Mouse (Mus musculus) midbrain, embryonic 16.5 days (tissue): ENCODE measurements around the gene Nr1h2. TPM values are rescaled to one million over a fixed set of nuclear protein-coding genes. Genes with fewer than 3 reads are reported as not detected.

Experiments
- ATAC-seq: fragments of 200-750 bp; cut with Nextera tagmentation; 2 replicates; pipeline ENCODE4 v1.8.0; 2017; ENCODE audit warnings: moderate TSS enrichment
- H3K27ac ChIP-seq: fragments of 300-500 bp; sonication (generic); 2 replicates; pipeline ENCODE4 v1.5.1; 2014; ENCODE audit warnings: mild to moderate bottlenecking, low read length, mixed read lengths
- H3K27me3 ChIP-seq: fragments of 300-500 bp; sonication (generic); 2 replicates; pipeline ENCODE4 v1.6.1; 2014; ENCODE audit warnings: low read depth, low read length, mixed read lengths; ENCODE audit not compliant: control insufficient read depth, insufficient read depth
- H3K36me3 ChIP-seq: fragments of 300-500 bp; sonication (generic); 2 replicates; pipeline ENCODE4 v1.6.1; 2014; ENCODE audit warnings: mild to moderate bottlenecking, low read length, moderate library complexity, mixed read lengths; ENCODE audit not compliant: control insufficient read depth, insufficient read depth
- H3K4me1 ChIP-seq: fragments of 300-500 bp; sonication (generic); 2 replicates; pipeline ENCODE4 v1.6.1; 2014; ENCODE audit warnings: mild to moderate bottlenecking, low read length, mixed read lengths; ENCODE audit not compliant: control insufficient read depth, insufficient read depth
- H3K4me2 ChIP-seq: fragments of 300-500 bp; sonication (generic); 2 replicates; pipeline ENCODE4 v1.6.1; 2014; ENCODE audit warnings: mild to moderate bottlenecking, low read length, mixed read lengths
- H3K4me3 ChIP-seq: fragments of 300-500 bp; sonication (generic); 2 replicates; pipeline ENCODE4 v1.5.1; 2014; ENCODE audit warnings: low read depth, mild to moderate bottlenecking, low read length, moderate library complexity, mixed read lengths
- H3K9ac ChIP-seq: fragments of 300-500 bp; sonication (generic); 2 replicates; pipeline ENCODE4 v1.6.1; 2014; ENCODE audit warnings: low read depth, low read length, mixed read lengths
- H3K9me3 ChIP-seq: fragments of 300-500 bp; sonication (generic); replicated peaks from 2 replicates; pipeline ENCODE4 v1.6.1; 2014; ENCODE audit warnings: mild to moderate bottlenecking, low read length, mixed read lengths; ENCODE audit not compliant: control insufficient read depth, poor library complexity, severe bottlenecking
- WGBS: fragments of 180-500 bp; shearing (Covaris S2); extraction: QIAGEN DNeasy Blood & Tissue Kit; methylation state at CpG from one replicate; pipeline ENCODE4 v1.1.7; 2014; 5-methylcytosine and 5-hydroxymethylcytosine counted together
- polyA plus RNA-seq: library from polyadenylated mRNA; unstranded; fragments of >200 nt; fragmentation: Nextera tagmentation; extraction: Ambion mirVana; gene quantifications from 2 replicates; pipeline ENCODE4 v1.2.1, GENCODE M21; 2015

The Nr1h2 gene
- polyA plus RNA-seq, 1 experiment from 2014 or later: 58.1 TPM

DNA sequence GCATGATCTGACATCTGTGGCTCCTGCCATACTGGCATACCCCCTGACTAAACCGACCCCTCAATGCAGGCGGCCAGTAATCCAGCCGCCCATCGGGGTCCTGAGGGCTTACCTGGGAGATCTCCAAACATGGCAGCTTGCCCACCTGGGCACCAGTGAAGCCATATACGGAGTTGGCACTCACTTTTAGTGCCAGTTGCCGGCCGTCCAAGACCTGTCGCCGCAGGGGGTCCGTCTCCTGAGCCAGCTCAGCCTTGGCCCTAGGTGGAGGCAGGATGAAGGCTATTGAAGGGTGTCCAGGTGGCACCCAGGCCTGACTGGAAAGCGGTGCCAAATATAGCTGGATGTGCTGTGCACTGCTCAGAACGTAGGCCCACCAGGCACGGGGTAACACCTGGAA, 16.3 kb downstream of the Nr1h2 start:
- Histone ChIP-seq H3K4me1 (no peaks in the 10 kb centered on the region), H3K9me3 (no peaks in the 10 kb centered on the region), H3K27me3 (no peaks in the 10 kb centered on the region), H3K4me3 (no peak overlapping the region), H3K4me2 (no peak overlapping the region), H3K9ac (no peak overlapping the region), H3K36me3 (peaks cover 4% of the 10 kb centered on the region; the same call in 1 of the 2 replicates), H3K27ac (no peak overlapping the region)
- 93% methylated on average over 13 of the region's 13 CpGs for WGBS
- no peak for ATAC-seq

GRCm38 (mm10) chr7:44537009-44537408, 16.7 kb downstream of the Nr1h2 start:
- no peaks in the 10 kb centered on the region for H3K27me3 ChIP-seq
- H3K4me3 ChIP-seq: no peak overlapping the region
- H3K9ac ChIP-seq: no peak overlapping the region
- H3K9me3 ChIP-seq: no peaks in the 10 kb centered on the region
- H3K4me1 ChIP-seq: no peaks in the 10 kb centered on the region
- peaks cover 4% of the 10 kb centered on the region; the same call in 1 of the 2 replicates for H3K36me3 ChIP-seq
- H3K4me2 ChIP-seq: no peak overlapping the region
- 78% methylated on average over 7 of the region's 7 CpGs for WGBS
- H3K27ac ChIP-seq: no peak overlapping the region
- ATAC-seq: no peak

DNA sequence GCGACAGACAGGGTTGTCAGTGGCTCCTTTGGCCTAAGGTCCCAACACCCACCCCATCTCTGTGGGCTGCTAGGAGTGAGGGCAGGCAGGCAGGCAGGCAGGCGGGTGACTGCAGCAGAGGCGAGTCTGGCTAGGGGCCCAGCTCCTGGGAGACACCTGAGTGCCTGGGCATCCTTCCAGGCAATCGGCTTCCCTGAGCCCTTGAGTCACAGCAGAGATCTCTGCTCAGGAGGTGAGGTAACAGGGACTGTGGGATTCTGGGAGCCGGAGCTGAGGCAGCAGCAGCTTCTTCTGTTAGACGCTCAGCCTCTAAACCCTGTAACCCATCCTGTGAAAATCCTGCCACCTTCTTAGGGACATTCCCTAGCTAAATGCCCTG, 17.2 kb downstream of the Nr1h2 start:
- Histone ChIP-seq H3K4me1 (no peaks in the 10 kb centered on the region), H3K4me3 (no peak overlapping the region), H3K9ac (no peak overlapping the region)

GRCm38 (mm10) chr7:44535657-44536589, 17.8 kb downstream of the Nr1h2 start:
- Histone ChIP-seq H3K9ac (no peak overlapping the region), H3K27me3 (no peaks in the 10 kb centered on the region), H3K4me2 (no peak overlapping the region), H3K9me3 (no peaks in the 10 kb centered on the region), H3K36me3 (peaks cover 4% of the 10 kb centered on the region; the same call in 1 of the 2 replicates), H3K4me3 (no peak overlapping the region), H3K4me1 (no peaks in the 10 kb centered on the region), H3K27ac (no peak overlapping the region)
- ATAC-seq: no peak
- WGBS: 93% methylated on average over 27 of the region's 27 CpGs

More for the DNA sequence above, 17.2 kb downstream of the Nr1h2 start:
- 91% methylated on average over 6 of the region's 6 CpGs for WGBS
- Histone ChIP-seq H3K36me3 (peaks cover 4% of the 10 kb centered on the region; the same call in 1 of the 2 replicates), H3K9me3 (no peaks in the 10 kb centered on the region), H3K27ac (no peak overlapping the region), H3K27me3 (no peaks in the 10 kb centered on the region), H3K4me2 (no peak overlapping the region)
- no peak for ATAC-seq

GRCm38 (mm10) chr7:44534656-44535441, 18.9 kb downstream of the Nr1h2 start:
- Histone ChIP-seq H3K9ac (no peak overlapping the region), H3K4me3 (no peak overlapping the region), H3K9me3 (no peaks in the 10 kb centered on the region), H3K4me2 (no peak overlapping the region), H3K4me1 (no peaks in the 10 kb centered on the region), H3K36me3 (peaks cover 4% of the 10 kb centered on the region; the same call in 1 of the 2 replicates), H3K27me3 (no peaks in the 10 kb centered on the region), H3K27ac (no peak overlapping the region)
- ATAC-seq: no peak
- WGBS: 92% methylated on average over 19 of the region's 19 CpGs

GRCm38 (mm10) chr7:44534242-44534641, 19.5 kb downstream of the Nr1h2 start:
- no peak overlapping the region for H3K4me3 ChIP-seq
- ATAC-seq: no peak
- H3K4me1 ChIP-seq: no peaks in the 10 kb centered on the region
- H3K27ac ChIP-seq: no peak overlapping the region
- no peaks in the 10 kb centered on the region for H3K27me3 ChIP-seq
- no peak overlapping the region for H3K4me2 ChIP-seq
- H3K9ac ChIP-seq: no peak overlapping the region
- peaks cover 4% of the 10 kb centered on the region; the same call in 1 of the 2 replicates for H3K36me3 ChIP-seq
- 95% methylated on average over 13 of the region's 13 CpGs for WGBS
- H3K9me3 ChIP-seq: no peaks in the 10 kb centered on the region

DNA sequence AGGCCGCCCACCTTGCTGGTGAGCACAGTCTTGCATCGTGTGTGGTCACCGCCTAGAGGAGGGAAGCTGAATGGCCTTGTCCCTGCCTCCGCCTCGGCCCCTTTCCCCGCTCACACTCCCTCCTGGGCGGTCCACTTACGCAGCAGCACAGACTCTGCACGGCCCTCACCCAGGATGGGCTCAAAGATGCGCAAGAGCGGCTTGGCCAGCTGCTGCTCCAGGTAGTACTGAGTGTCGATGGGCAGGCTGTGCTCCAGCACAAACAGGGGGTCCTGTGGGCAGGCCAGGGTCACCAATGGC, 20.1 kb downstream of the Nr1h2 start:
- Histone ChIP-seq H3K9ac (no peak overlapping the region), H3K36me3 (peaks cover 4% of the 10 kb centered on the region; the same call in 1 of the 2 replicates), H3K27me3 (peaks cover 3% of the 10 kb centered on the region; the same call in 1 of the 2 replicates), H3K27ac (no peak overlapping the region), H3K4me1 (no peaks in the 10 kb centered on the region), H3K4me2 (no peak overlapping the region), H3K4me3 (no peak overlapping the region), H3K9me3 (no peaks in the 10 kb centered on the region)
- 80% methylated on average over 12 of the region's 12 CpGs for WGBS
- no peak for ATAC-seq

- 87% methylated on average over 29 of the region's 29 CpGs for WGBS
- no peak for ATAC-seq
- Histone ChIP-seq H3K9ac (no peak overlapping the region), H3K4me3 (no peak overlapping the region), H3K9me3 (no peaks in the 10 kb centered on the region), H3K4me2 (no peak overlapping the region), H3K36me3 (peaks cover under 1% of the 10 kb centered on the region; the same call in 1 of the 2 replicates), H3K4me1 (no peaks in the 10 kb centered on the region), H3K27me3 (peaks cover 5% of the 10 kb centered on the region; the same call in 1 of the 2 replicates), H3K27ac (no peak overlapping the region)
These were observed 20.6 kb downstream of the Nr1h2 start for GRCm38 (mm10) chr7:44532918-44533745.
